Mouse (Mus musculus): ENCODE measurements around the gene Coq9.

DNA sequence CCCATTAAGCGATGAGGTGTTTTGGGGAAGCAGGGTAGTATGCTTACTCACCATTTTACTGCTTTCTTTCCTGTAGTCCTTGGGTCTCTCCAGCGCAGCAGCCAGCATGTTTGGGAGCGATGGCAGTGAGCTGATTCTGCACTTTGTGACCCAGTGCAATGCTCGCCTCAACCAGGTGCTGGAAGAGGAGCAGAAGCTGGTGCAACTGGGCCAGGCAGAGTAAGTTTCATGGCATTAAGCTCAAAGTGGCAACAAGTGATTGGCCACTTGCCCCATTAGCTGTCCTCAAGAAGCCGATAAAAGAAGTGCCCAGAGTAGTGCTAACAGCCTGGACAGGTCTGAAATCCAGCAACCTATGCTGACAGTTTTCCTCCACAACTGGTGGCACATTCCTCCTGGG, 11.9 kb downstream of the Coq9 start:
- TF ChIP-seq CTCF (IDR thresholded peaks at IDR 0.05; ENCODE audit: low read depth, low read length) (no peak), POLR2A (IDR thresholded peaks at IDR 0.05; ENCODE audit: extremely low read depth, insufficient read depth, low read length) (no peak)
